Mouse (Mus musculus) gastrocnemius, adult 8-10 months (tissue): ENCODE results near the gene Tceal7. TPM values are rescaled to one million over a fixed set of nuclear protein-coding genes. Genes with fewer than 3 reads are reported as not detected.
A peak's percentile ranks its signal among the peaks of the same experiment; 100 is the strongest.
"Not testable (repeated sequence)": the region's sequence is repeated elsewhere in the genome, so short reads cannot be mapped to it uniquely, and the experiment has no call there.

ENCODE experiments used
- DNase-seq, 2 experiments: peaks; one replicate each; pipeline ENCODE4 v3.0.0; 2022; ENCODE audit warnings: low spot score in 2 of 2
- total RNA-seq, 4 experiments: library from RNA; stranded (reverse); gene quantifications; 2 replicates each; pipeline ENCODE4 v1.2.4; 2022

Tceal7 gene
- total RNA-seq = 10 to 100 TPM; 21.4 to 28.6 (median 23.1) TPM

DNA sequence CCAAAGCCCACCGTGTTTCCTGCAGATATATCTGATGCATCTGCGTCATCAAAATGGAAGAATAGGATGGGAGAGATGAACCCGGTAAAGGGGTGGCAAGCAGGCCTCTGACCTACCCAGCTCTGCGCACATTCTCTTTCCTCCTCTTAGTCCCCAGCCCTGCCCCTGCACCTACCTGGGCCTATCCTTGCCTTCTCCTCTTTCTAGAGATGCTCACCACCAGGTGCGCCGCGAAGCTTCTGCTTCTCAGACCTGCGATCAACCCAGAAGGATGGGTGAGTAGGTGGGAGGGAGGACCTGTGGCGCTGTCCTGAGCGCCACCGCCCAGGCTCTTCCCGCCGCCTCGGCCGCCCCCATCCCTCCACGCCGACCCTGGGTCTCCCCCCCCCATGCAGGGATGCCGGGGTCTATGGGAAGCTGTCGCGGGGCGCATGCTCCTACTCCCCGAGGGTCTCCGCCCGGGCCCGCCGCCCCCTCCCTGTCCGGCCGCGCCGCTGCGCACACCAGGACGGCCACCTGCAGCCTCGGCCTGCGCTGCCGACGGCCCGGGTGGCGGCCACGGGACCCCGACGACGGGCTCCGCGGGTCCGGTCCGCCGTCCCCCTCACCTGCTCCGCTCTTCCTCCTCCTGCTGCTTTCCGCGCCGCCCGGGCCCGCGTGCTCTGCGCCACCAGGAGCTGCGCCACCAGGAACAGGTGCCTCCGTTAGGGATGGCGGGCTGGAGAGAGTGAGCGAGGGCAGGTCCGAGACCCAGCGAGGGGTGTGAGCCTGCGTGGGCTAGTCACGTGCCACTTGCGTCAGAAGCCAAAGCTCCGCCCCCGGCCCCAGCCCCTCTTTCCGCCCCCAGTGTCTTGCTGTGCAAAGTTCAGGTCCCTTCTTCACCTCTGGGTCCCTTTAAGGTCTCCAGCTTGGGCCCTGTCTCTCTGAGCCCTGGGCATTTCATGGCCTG lies at the start of gene Tceal7, which contains the start of gene Bex1:
Gene Tceal7, plus strand, starts transcription at position 51 of the 949 bp plus-strand sequence.
Gene Bex1, minus strand, starts transcription at position 785 of the 949 bp plus-strand sequence.
- not testable (repeated sequence) for DNase-seq

- DNase-seq = no peak
Measured at GRCm38 (mm10) chrX:136170625-136171024, 44.0 kb upstream of the Tceal7 start.

GRCm38 (mm10) chrX:136171189-136172117 lies 43.1 kb upstream of the Tceal7 start:
- DNase-seq = peak; percentile 2 to 10

GRCm38 (mm10) chrX:136172118-136172551 lies 42.4 kb upstream of the Tceal7 start, which contains the start of gene Tceal8:
Gene Tceal8 (minus strand): TSS chrX:136172342.
- peak; percentile 46 to 49 for DNase-seq

DNA sequence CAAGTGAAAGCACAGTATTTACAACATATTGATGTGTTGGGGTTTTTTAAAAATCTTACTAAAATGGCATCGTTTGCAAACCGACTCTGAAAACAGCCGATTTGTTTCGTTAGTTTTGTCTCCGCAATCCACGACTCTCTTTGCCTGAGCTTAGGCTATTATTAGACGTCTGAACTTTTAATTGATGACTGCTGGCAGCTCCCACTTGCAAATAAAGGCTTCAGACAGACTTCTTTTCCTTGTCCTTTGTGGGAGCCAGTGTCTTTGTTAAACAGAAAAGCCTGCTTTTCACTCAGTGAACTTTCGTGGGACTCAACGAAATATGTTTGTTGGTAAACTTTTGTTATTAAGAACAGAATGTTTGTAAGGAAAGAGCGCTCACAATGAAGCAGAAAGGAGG lies 41.8 kb upstream of the Tceal7 start:
- no peak for DNase-seq

- DNase-seq = no peak
Measured at GRCm38 (mm10) chrX:136180897-136181553, 33.6 kb upstream of the Tceal7 start.

DNA sequence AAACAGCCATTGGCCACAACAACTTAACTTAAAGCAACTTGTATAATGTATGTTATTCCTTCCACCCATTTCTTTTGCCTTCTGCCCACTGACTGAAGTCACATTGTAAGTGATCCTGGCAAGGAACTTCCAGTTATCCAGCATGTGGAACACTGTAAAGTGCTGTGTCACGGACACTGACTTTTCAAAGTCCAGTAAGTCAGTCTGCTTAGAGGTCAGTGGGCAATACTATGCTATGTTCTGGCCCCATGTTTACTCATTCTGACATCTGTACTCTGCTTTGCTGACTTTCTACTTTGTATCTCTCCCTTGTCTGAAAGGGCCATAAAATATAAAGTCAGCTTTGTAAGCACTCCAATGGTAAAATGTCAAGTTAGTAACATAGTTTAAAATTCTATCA lies 31.5 kb upstream of the Tceal7 start:
- DNase-seq = no peak

DNA sequence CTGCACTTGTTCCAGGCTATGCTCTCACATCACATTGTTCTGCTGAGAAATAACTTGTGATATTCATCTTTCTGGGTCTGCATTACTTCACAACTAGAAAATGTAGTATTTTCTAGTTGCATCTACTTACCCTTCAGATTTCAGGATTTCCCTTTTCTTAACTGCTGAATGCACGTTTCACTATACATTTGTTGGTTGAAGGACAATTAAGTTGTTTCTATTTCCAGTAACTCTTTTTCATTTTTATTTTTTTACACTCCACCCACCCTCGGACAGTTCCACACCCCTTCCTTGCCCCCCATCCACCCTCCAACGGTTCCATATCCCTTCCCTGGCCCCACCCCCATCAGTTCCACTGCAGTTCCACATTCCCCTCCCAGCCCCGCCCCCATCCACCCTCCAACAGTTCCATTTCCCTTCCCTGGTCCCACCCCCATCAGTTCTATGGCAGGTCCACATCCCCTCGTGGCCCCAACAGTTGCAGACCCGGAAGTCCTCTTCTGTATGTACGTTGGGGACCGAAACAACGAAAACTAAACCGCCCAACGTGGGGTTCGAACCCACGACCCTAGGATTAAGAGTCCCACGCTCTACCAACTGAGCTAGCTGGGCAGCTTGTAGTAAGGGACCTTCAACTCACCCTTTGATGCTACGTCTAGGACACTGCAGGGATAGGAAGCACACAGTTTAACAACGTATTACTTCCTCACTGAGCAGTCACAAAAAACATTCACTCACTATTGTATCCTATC lies 19.2 kb upstream of the Tceal7 start:
- DNase-seq = no peak

- no peak for DNase-seq
Measured at GRCm38 (mm10) chrX:136196873-136197272, 17.7 kb upstream of the Tceal7 start.

DNA sequence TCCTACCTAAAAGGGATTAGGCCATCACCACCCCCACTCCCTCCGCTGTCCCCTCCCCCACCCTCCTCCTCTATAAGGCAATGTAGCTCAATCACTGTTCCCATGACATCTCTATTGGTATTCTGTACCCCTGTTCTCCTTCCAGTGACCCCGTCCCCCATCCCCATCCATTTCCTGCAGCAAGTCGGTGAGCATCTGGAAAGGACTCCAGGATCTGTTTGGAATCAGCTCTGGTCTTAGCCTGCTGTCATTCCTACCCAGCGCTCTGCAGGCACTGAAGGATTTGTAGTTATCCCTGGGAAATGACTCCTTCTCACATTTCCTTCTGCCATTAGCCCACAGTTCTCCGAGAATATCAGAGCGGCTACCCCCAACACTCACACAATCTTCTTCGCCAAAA lies 11.3 kb upstream of the Tceal7 start:
- DNase-seq = no peak

- DNase-seq = peak in 1 of 2 experiments; percentile 5
Measured at GRCm38 (mm10) chrX:136203664-136204066, 10.9 kb upstream of the Tceal7 start, which contains the start of gene Tceal5. Gene Tceal5 (minus strand): TSS chrX:136203876.

DNA sequence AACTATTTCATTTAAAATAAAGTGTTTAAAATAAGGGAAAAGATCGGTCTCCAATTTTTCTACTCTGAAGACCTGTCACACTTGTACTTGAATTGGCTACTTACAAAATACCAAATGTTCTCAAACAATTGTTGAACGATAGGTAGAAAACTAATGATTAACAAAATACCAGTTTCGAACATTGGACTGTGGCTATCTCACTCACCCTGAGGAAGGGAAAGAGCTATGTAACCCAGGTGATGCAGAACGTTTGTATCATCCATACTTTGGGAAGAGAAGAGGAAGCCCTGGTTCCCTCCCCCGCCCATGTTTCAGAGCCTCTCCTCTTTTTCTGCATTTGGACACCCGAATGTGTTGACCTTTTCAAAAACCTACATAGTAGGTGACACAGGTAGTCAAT lies 10.2 kb upstream of the Tceal7 start:
- DNase-seq = no peak

DNA sequence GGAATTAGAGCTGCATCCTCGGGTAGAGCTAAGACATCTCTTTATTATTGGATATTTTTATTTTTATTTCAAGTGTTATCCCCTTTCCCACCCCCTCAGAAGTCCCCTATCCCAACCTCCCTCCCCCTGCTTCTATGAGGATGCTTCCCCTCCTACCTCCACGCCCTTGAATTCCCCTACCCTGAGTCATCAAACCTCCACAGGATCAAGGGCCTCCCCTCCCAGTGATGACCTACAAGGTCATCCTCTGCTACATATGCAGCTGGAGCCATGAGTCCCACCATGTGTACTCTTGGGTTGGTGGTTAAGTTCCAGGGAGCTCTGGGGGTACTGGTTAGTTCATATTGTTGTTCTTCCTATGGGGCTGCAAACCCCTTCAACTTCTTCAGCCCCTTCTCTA lies 1.2 kb upstream of the Tceal7 start:
- DNase-seq = no peak

DNA sequence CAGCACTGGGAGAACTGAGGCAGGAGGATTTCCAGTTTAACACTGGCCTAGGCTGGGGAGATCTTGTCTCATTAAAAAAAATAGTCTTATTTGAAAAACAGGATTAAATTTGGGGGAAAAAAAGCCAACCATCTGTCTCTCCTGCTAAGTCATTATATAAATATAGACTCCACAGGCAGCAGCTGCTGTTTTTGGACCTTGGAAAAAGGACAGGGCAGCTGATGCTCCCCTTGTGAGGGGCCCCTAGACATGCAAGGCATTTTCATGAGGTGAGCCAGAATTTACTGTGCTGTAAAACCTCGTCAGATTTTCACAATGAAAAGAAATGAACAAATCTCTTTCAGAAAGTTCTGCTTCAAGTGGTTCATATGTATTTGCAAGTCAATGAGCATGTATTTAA lies 1.7 kb downstream of the Tceal7 start:
- DNase-seq = no peak

- DNase-seq = no peak
Measured at GRCm38 (mm10) chrX:136223714-136224113, 9.1 kb downstream of the Tceal7 start.

DNA sequence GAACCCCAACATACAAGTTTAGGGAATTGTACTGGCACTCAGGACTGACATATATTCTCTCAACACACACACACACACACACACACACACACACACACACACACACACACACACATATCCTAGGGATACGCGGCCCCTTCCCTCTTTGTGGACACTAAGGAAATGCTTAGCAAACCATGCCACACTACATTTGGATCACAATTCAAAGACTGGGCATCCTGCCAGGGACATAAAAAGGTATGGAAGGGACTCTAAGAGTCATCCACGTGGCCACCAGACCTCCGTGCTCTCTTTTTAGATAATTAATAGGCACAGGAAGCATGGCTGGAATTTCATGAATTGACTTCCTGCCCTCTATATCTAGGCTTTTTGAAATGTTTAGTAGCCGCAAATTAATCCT lies 13.2 kb downstream of the Tceal7 start:
- no peak for DNase-seq

- DNase-seq = no peak
Measured at GRCm38 (mm10) chrX:136238118-136238517, 23.5 kb downstream of the Tceal7 start.

DNA sequence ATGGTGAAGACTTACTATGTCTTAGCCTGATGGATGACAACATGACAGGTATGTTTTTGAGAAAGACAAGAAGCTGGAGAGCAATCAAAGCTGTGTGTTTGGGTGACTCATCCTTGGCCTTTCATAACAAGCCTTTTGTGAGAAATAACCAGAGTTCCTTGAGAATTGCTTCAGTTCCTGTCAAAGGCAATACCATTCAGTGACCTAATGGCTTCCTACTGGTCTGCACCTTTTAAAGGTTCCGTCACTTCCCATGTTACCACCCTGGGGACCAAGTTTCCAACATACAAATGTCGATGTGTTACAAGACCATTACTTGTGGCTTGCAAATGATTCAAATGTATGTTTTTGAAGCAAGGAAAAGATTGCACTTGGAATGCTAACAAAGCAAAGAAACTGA lies 28.6 kb downstream of the Tceal7 start:
- DNase-seq = no peak

DNA sequence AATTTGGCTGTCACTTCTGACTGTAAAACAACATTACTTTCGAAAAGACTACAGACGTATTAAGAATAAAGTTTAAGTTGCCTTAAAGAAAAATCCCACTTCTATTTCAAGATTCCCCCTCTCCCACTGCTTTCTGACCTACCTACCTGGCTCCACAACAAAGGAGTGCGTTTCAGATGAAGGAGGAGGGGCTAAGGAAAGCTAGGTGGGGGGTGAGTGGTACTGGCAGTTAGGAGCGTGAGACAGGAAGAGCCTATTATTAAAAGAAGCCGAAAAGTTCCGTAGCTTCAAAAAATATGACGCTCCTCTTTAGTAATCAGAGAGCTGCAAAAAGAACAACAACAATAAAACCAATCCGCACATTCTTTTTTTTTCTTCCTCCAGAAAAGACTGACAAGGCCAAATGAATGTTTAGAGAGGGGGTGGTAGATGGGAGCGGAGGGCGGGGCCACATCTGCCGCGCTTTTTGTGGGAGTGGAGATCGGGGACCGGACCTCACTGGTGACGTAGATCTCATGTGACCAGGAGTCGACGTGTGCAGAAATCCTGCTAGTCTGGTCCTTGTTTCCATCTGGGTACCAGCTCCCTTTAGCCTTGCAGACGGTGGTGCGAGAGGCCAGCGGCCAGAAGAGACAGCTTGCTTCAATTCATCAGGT lies 30.1 kb downstream of the Tceal7 start, which contains the start of gene Tceal9:
Gene Tceal9, plus strand, starts transcription at position 506 of the 656 bp plus-strand sequence.
- DNase-seq = peak; percentile 20 to 28
